Mouse (Mus musculus) right cerebral cortex, postnatal 10 days (tissue): ENCODE data around the gene Krtap28-10.
"Not testable (repeated sequence)": the region's sequence is repeated elsewhere in the genome, so short reads cannot be mapped to it uniquely, and the experiment has no call there.

Experiments
- DNase-seq, 2 experiments: peaks; one replicate each; pipeline ENCODE4 v3.0.0; 2021; ENCODE audit warnings: low spot score in 2 of 2

Gene Krtap28-10

DNA sequence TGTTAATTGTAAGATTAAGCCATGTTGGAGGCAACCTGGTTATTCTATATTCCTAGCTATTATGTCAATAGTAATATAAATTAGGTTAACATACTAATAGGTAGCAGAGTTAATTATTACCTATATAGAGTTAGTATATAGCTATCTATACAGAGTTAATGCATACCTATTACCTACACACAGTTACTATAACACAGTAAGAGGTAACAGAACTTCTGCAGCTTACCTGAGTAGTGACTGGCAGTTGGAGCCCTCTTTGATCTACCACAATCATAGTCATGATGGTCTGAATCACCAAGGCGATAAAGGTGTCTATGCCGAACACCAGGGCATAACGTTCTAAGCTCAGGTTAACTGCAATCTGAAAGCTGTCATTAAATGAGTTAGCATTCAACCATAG lies 27.8 kb downstream of the Krtap28-10 start:
- DNase-seq = no peak

DNA sequence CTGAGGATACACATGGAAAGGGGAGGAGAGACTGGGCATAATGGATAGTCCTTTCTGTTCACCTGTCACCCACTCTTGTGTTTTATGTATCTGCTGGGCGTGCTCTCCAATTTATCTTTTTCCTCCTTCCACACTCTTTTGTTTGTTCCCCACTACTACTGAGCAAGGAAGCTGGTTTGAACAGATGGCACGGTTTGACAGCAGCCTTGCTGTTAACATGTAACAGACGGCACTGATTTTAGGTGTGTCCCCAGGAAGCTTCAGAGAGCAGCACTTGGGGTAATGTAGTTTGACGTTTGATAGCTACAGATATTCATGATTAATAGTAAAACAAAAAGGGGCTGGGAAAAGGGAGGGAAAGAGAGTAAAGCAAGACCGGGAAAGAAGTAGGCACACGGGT lies 34.8 kb downstream of the Krtap28-10 start:
- no peak for DNase-seq

DNA sequence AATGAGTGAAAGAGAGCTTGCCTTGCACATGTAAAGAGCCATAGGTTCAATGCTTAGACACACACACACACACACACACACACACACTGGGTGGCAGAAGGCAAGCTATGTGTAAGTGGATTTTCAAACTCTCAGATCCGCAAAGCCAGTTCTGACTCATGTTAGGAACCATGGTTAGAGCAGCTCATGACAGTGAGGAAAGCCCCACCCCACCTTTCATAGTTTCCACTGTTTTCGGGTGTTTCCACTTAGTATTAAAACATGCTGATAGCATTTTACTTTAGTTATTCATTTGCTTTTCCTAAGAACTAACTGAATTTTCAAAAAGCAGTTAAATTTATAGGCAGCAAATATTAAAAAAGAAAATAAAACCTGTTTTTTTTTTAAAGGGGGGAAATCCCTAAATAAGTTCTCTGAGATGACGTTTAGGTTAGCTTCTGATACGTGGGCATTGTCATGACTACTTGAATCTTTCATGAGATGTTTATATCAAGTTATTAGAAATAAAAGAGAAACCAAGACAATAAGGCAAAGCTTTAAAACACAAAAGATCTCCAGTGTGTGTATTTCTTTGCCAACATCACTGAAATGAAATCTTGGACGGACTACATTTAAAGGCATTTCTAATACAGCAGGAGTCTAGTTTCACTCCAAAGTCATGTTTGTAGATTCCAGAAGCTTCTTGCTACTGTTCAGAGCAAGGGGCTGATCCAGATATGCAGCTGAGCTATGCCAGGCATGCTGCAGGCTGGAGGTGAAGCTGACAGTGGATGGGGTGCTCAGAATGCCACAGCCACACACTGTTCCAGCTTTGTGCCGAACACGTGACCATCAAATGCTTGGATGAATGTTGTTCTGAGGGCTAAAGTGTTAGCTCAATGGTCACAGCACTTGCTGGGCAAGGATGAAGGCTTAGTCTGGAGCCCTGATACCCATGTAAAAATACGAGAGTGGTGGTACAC lies 35.8 kb downstream of the Krtap28-10 start:
- no peak for DNase-seq

DNA sequence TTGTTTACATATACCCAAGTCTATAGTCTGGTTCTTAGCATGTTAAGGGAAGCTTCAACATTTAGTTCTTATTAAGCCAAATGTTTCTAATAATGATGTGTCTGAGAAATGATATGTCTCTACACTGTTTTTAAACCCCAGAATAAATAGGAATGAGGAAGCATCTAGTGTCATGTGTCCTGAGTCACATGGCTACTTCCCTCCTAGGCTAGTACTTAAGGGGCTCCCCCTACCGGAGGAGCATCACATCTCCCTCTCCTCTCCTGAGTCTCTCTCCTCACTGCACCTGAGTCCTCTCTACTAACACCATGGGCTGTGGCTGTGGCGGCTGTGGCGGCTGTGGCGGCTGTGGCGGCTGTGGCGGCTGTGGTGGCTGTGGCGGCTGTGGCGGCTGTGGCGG lies 42.0 kb downstream of the Krtap28-10 start, which contains the start of gene Gm47959:
Gene Gm47959 (plus strand): TSS at position 243 of the 400 bp plus-strand sequence.
- not testable (repeated sequence) for DNase-seq

DNA sequence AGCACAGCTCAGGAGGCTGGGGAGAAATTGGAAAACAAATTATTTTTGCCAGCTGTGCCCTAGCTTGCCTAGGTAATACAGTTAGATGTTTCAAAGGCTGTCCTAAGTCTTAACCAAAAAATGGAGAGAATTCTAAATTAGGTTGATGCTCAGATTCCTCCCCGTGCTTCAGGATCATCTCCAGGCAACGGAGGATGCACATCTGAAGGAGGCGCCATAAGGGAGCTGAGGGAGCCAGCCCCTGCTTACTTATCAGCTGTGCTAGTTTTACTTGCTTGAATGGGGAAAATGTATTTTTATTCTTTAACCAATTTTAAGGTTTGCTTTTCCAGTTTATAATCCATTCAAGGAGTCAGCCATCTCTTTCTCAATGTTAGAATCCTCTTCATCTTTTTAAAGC lies 48.3 kb downstream of the Krtap28-10 start:
- peak in 1 of 2 experiments; percentile 37 for DNase-seq

DNA sequence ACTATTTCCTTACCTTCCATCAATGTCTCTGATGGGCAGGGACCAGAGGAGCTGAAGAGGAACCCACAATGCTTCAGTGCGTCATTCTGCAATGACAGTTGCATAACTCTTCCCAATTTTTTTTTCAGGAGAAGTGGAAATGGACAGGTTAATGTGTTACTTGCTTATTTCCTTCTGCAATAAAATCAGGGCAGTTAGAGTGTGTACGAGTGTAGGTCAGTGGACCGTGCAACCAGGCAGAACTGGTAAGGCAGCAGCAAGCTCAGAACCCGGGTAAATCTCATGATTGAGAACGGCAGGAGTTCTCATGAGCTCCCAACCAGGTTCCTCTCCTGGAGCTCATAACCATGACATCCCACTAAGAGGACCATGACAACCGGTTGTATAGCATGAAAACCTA lies 50.2 kb downstream of the Krtap28-10 start:
- no peak for DNase-seq

DNA sequence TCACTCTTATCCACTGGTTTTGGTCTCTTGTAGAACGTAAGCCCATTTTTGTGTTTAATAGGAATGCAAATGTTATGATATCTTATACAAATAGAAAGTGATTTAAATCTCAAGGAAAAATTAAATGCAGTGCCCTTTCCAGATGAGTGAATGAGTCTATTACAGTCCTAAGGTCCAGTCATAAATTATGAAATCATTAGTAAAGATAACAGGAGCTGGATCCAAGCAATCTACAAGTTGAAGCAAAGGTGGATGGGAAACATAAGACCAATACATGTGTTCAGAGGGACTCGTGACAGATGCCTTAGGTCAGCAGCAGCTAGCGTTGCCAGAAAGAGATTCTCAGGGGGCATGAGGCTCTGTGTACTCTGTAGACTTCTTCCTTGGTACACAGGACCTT lies 50.7 kb downstream of the Krtap28-10 start:
- no peak for DNase-seq
